Mouse (Mus musculus): ENCODE measurements around the gene Rab3c. TPM values are rescaled to one million over a fixed set of nuclear protein-coding genes. Genes with fewer than 3 reads are reported as not detected.

Gene Rab3c
- polyA plus RNA-seq, 1 experiment, result 0.50 TPM

DNA sequence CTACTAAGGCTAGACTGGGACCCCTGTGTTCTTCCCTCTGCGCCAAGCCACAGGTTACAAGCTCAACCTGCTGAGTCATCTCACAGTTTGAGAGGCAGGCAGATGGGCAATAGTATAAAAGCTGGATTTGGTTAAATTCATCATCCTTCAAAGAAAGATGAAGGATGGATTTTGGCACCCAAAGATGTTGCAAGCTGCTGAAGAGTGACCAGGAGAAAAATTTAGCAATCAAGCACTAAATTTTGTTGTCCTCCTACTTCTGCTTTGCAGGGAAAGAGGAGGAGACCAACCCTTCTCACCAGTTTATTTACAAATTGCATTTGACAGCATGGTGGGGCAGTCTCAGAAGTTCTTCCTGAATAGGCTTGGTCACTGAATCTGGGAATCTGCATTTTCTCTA is 90.8 kb downstream of the Rab3c start:
- DNase-seq (ENCODE audit: low spot score), result no peak

DNA sequence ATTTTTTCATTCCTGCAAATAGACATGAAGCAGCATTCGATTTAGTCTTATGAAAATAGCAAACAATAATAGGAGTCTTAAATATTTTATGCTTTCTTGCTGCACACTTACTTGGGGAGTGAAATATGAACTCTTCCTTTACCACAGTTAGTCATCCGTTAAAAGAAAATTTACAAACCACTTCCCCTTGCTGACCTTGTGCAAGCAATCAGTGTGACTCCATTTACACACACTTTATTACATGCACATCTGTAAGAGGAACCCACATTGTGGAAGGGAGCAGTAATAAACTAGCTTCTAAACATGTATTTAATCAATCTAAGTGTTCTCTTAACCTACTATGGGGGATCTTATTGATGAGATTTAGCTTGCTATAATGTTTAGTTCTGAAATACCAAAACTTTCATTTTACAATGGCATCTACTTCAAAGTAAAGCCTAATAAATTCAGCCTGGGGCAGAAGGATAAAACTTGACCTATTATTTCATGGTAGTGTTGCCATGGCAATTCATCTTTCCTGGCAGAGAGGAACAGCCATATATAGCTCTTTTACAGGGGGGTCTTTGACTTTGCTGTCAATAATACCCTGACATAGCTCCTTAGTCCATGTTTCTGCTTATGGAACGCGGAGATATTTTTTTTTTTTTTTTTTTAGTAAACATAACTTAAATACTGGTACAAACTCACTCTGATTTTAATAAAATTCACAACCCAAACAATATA is 95.7 kb downstream of the Rab3c start:
- no peak for DNase-seq (ENCODE audit: low spot score)

DNA sequence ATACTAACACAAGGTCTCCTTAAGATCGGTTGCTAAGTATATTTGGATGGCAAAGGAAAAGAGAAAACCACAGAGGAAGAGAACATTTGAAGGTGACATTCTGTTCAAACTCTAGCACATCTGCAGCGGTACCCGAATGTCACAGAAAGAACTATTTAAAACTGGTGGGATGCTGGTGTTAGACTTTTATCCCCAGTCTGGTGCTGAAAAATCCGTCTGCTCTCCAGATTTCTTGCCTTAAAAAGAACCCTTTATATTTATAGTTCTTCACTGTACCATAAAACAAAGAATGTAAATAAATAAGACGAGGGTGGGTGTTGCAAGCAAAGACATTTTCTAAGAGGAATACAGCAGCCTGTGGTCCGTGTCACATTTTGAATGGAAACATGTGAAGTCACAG is 105.1 kb downstream of the Rab3c start:
- DNase-seq (ENCODE audit: low spot score), result no peak

DNA sequence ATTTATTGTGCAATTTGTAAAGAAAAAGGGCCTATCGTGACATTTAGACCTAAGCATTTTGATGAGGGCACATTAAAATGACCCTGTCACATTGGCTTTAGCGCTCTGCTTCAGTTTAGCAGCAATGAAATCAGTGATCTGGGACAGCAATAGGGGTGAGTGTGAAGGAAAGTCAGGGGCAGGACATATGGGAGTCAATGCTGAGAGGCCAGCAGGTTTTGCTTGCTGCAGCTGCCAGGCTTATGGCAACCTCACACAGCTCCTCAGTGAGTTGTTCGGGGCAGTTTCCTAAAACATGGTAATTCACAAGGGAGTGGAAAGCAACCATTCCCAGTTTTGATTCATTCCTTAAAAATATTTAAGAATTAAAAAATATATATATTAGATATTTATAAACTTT is 111.1 kb downstream of the Rab3c start:
- no peak for DNase-seq (ENCODE audit: low spot score)

DNA sequence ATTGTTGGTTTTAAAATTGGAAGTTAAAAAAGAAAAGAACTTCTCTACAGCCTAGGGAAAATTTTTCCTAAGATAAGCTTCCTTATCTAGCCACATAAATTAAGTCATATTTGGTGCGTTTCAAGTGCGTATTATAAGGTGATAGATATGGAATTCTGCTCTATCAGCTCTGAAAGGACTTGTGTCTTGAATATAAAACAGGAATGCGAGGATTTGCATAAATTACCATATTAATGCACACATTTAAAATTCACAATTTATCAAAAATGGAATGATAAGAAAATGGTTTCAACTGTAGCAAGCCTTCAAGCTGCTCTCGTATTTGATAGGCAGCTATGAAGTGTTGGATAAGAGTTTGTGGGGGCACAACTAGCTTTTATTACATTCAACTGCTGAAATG is 111.6 kb downstream of the Rab3c start:
- no peak for DNase-seq (ENCODE audit: low spot score)

DNA sequence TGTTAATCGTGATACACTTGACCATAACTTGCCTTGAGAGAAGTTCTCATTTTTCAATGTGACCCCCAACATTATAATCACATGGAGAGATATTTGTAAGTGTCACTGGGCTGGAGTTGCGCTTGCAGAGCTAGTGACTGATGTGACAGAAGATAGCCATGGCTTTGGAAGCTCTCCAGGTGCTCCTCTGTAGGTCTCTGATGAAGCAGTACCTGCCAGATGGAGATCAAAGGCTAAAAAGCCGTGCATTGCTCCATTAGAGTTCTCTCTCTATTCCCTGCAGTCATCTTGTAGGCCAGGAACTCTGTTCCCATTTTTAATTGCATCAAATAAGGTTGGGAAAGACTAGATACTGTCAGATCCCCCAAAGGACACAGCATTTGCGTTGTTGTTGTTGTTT is 112.2 kb downstream of the Rab3c start:
- no peak for DNase-seq (ENCODE audit: low spot score)

GRCm38 (mm10) chr13:110166622-110167330 is 114.0 kb downstream of the Rab3c start:
- DNase-seq (ENCODE audit: low spot score), result no peak

DNA sequence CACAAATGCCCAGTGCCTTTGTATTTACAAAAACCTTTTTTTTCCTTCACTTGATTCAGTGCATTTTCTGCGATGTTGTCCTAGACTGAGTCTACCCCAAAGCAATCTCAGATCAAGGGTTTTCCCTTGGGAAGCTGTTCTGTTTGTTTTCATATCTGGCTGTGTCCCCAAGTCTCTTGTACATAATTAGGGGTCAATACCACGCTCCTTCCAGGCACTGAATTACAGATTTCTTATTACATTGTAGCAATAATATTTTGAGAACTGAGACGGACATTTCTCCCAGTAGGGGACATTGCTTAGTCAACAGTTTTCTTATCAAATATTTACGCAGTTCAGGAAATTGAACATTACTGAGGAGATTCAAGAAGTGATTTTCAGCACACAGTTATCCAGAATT is 120.8 kb downstream of the Rab3c start:
- DNase-seq (ENCODE audit: low spot score), result no peak

- DNase-seq (ENCODE audit: low spot score), result no peak
Observed at GRCm38 (mm10) chr13:110158588-110159519, 121.9 kb downstream of the Rab3c start.

- no peak for DNase-seq (ENCODE audit: low spot score)
Observed at GRCm38 (mm10) chr13:110145545-110145944, 135.3 kb downstream of the Rab3c start.

DNA sequence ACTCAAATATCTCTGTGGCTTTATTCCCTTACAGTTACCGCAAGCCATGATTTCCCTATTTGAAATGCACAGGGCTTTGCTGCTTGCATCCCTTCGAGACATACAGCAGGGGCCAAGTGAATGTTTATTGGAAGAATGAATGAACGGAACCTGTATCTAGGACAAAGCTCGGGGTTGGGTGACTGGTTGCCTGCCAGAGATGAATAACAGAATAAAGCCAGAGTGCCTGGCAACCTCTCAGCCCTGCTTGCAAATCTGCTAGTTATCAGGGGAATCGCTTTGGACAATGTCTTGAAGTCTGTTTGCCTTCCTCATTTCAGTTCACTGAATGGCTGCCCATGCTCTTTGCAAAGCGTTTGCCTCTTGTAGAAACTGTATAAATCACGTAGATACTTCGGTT is 135.8 kb downstream of the Rab3c start:
- DNase-seq (ENCODE audit: low spot score), result no peak

DNA sequence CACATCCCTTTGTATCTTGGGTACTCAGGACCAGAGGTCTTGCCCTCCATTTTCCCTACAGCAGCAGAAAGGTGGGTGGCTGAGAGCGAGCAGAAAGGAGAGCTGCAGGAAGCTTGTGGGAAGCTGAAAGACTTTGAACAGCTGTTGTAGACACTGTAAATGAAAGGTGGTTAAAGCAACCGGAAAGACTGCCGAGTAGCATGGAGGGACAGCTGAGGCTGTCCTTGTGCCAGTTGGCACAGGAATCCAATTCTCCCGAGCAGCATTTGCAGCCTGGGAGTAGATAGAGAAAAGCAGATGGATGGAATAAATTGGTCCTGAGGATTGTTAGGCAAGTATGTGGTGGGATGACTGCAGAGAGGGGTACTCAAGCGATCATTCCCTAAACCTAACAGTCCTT is 141.5 kb downstream of the Rab3c start:
- DNase-seq (ENCODE audit: low spot score), result no peak

GRCm38 (mm10) chr13:110138644-110139043 is 142.2 kb downstream of the Rab3c start:
- no peak for DNase-seq (ENCODE audit: low spot score)

DNA sequence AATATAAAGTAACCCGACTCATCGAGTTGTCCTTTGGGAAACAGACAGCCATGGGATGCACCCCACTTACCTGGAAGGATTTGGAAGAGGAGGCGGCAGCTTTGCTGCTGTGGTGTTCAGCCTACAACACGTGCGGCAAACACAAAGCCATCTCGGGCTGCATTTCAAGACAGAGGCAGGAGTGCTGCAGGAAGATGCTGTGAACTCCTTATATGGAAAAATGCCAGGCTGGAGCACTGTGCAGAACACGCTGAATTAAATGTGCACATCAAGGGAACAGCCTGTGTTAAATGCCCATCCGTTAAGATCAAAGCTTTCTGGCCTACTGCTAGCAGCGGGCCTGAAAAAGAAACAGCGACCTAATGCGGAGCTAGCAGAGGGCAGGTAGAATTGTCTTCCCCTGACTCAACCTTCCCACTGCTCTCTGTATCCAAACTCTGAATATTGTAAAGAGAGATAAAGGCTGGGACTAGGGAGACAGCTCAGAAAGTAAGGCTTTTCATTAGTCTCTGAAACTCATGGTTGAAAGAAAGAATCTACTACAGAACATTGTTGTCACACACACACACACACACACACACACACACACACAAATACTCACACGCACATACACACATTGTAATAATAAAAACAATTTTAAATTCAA is 153.1 kb downstream of the Rab3c start:
- no peak for DNase-seq (ENCODE audit: low spot score)

DNA sequence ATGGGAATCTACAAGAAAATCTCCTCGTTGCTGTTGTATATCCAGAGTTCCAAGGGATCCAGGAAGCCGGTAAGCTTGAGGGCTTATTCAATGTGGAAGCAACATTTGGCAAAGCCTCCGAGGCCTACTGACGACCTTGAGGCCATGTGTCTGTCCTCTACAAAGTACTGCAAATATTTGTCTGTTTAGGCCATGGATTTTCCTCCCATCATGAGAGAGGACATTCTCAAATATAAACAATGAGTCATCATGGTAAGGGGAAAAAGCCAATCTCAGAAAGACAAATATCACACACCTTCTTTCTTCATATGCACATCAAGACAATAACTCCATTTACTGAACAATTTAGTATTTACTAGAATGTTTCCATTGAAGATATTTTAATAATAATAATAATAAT is 158.0 kb downstream of the Rab3c start:
- DNase-seq (ENCODE audit: low spot score), result no peak

DNA sequence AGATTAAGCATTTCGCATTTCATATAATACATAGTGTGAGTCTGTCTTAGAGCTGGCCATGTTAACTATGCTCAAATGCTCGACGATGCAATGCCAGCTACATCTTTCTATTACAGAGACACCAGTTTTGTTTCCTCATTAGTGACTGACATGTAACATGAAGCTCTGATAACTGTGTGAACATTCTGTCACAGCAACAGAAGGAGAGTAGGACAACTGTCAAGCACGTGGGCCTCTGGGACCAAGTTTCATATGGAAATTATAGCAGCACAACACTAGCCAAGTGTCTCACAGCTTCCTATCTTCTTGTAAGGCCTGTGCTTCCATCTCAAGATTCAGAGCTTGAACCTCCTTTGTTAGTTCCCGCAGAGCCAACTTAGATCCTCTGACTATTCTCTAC is 163.9 kb downstream of the Rab3c start:
- no peak for DNase-seq (ENCODE audit: low spot score)

DNA sequence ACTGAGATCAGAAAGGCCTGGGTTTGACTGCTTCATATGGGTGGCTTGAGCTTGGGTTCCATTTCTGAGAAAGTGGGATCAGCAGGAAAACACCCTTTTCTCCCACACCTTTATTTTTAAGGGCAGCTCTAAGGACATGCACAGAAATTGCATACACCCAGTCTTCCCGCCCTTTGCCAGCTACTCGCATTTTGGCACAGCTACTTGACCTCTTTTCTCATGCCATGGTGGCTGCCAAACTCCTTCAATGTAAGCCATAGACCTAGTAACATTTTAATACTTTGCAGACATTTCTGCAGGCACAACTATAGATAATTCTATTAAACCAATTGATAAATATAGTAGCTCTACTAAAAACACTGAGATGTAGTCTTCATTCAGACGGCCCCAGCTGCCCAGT is 164.5 kb downstream of the Rab3c start:
- DNase-seq (ENCODE audit: low spot score), result no peak

GRCm38 (mm10) chr13:110114870-110115645 is 165.7 kb downstream of the Rab3c start:
- no peak for DNase-seq (ENCODE audit: low spot score)

- no peak for DNase-seq (ENCODE audit: low spot score)
Observed at GRCm38 (mm10) chr13:110113711-110114110, 167.1 kb downstream of the Rab3c start.

DNA sequence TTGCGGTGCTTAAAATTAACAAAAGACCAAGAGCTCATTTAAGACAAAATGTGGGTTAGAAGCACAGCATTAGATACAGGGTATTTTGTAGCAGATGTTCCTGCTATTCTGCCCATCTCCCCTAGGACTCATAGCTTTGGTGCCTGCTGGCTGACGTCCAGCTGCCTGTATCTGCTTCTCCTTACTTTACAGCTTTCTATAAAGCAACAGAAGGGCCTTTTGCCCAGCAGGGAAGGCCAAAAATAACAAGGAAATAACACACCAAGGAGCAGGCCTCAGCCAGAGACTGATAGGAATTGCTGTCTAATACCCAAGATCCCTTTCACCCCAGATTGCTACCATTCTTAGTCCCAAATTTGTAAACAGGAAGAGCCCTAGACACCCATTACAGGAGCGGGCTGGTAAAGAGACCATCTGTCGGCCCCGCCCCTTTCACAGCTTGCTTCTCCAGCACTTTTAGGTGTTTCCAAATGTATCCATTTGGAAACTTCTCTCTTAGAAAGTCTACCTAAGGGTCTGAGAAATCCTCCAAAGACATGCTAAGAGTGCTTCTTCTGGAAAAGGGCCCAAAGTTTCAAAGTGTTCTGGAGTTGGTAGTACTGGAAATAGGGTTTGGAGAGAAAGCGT is 183.3 kb downstream of the Rab3c start:
- DNase-seq (ENCODE audit: low spot score), result no peak

DNA sequence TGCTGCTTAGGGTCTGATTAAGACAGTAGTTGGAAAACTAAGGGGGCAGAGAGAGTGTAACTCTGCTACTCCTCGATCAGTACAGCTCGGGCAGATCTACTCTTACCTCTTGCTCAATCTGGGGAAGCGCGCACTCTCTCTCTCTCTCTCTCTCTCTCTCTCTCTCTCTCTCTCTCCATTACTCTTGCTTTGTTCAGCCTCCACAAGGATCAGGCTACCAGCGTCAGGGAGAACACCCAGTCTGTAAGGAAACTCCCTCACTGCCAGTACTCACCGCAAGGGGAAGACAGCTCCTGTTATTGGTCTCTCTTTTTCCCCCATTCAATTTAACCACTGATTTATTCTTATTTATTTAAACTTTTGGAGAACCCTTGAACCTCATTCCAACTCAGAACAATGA is 185.8 kb downstream of the Rab3c start:
- DNase-seq (ENCODE audit: low spot score), result no peak

Data from urinary bladder, adult 2 months (tissue).